Mouse (Mus musculus) adrenal gland, postnatal 25 days (tissue): Measurements from ENCODE around the gene Arhgef7. TPM values are rescaled to one million over a fixed set of nuclear protein-coding genes. Genes with fewer than 3 reads are reported as not detected.

Experiments used
- DNase-seq: peaks from one replicate; pipeline ENCODE4 v3.0.0; 2021; ENCODE audit warnings: mixed read lengths
- total RNA-seq: library from RNA; stranded (reverse); gene quantifications from 2 replicates; pipeline ENCODE4 v1.2.3, GENCODE M21; 2021

Arhgef7 gene
- total RNA-seq, 1 experiment from 2014 or later, result 56.5 TPM

DNA sequence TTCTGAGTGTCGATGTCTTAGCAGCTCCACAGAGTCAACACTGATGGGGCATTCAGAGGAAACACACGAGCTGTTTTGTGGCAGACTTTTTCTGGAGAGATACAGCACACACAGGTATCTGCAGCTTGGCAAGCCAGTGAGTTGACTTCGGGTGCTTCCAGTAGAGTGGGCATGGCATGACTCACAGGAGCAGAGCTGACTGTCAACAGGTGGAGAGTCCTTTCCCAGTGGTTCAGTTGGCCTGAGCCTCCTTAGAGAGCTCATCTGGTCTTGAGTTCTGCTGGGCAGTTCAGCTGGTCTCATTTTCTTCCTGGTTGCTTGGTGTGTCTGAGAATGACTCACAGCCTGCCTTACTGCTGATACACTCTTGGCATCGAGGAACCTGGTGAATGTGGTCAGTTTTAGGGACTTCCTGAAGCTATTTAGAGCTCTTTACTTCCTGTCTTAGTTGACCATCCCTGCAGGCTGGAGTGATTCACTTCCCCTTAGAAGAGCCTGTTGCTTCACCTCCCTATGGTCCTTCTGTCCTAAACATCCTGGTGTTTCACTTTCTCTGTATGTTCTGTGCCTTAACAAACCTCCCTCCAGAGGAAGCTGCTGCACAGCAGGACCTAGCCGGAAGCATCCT, 39.8 kb downstream of the Arhgef7 start:
- DNase-seq, result no peak

DNA sequence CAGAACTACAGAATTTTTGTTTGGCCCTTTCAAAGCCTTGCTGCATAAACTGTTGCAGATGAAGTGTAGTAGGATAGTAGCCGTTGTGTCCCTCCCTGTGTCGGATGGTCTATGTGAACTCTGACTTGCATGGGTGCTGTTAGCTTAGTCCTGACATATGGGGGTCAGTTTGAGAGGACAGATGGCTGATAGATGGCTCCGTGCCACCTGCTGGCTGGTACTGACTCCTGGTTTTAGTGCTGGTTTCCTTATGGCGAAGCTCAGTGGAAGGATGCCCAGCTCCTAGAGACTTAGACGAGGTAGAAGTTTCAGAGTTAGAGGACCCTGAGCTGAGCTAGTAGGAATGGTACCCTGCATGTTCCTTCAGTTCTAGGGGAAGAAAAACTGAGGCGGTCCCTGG, 42.5 kb downstream of the Arhgef7 start:
- DNase-seq, result no peak

DNA sequence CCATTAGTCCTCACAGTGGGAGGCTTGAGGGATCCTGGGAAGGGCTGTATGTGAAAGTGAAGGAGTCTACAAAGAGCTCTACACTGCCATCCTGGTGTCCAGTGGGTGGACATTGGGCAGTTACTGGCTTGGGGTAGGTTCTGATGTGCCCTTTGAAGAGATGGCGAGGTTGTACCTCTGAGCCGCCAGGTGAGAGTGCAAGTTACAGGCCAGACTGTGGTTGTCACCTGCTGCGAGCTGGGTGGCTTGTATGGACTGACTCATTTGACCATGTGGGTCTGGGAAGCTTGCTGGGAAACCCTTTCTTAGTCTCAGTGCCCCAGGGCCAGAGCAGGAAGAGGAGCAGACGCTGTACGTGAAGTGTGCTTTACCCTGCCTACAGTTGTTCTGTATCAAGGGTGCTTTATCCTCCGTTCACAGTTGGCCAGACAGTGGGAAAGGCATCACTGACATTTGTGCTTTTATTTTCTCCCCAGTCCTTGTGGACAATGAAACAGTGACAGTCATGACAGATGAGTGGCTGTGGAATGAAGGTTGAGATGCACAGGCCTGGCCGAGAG, 43.1 kb downstream of the Arhgef7 start:
- no peak for DNase-seq

DNA sequence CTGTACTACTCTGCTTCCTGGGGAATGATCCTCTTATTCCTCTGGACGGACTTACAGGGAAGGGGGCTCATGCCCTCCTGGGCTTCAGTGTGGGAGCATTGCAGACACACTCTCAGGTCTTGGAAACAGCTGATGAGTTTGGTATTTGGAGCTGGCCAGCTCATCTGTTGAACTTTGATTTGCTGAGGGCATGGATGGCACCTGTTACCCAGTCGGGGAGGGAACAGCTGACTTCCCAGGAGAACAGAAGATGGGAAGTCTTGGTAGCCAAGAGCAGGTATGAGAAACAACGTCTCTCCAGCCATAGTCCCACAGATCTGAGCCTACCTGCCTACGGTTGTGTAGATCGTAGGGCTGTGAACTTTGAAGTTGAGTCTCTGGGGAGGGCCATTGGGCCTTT, 44.1 kb downstream of the Arhgef7 start:
- DNase-seq, result no peak

DNA sequence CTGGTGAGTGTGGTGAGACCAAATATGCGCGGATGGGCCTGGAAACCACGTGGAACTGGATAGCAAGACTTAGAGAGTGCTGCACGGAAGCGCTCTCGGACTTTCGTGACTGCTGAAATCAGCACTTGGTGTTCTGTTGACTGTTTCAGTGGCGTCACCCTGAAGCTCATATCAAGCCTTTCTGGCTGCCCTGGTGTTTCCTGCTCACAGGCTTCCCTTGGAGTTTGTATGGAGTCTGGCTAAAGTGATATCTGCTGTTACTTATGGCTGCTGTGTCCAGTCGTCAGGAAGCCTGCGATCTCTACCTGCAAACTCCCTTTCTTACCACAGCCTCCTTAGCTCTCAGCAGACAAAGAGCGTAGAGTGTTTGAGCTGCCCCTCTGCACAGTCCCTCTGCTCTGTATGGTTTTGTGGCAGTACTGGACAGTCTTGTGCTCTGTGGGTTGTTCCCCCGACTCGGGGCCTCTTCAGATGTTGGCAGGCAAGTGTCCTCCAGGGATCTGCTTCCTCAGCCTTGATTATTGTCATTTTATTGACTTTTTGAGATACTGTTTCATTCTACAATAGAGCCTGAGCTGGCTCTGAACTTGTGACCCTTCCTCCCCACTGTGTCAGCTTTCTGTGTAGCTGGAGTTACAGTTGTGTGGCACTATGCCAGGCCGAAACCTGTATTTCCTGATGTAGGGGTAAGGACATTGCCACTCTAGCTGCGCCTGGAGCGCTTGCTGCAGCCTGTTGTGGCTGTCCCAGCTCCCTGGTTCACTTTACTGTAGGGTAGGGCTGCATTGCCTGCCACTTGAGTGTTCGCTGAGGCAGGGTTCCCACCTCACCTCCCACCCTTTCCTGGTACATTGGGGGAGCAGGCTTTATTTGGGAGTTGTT, 46.9 kb downstream of the Arhgef7 start:
- no peak for DNase-seq

DNA sequence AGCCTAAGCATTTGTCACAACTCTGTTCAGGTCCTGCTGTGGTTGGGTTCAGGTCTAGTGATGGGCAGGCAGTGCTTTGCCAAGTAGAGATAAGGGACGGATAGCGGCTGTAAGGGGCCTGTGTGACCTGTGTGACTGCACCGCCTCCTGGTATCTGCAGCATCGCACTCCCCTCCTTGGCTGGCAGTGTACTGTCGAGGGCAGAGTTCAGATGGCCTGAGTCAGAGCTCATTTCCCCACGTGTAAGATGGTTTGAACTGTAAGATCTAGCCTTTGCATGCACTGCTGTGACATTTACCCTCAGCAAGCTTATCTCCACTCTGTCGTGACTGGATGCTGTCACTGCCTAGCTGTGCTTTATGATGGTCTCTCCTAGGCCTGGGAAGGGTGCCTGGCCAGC, 48.4 kb downstream of the Arhgef7 start:
- peak; percentile 31 for DNase-seq

DNA sequence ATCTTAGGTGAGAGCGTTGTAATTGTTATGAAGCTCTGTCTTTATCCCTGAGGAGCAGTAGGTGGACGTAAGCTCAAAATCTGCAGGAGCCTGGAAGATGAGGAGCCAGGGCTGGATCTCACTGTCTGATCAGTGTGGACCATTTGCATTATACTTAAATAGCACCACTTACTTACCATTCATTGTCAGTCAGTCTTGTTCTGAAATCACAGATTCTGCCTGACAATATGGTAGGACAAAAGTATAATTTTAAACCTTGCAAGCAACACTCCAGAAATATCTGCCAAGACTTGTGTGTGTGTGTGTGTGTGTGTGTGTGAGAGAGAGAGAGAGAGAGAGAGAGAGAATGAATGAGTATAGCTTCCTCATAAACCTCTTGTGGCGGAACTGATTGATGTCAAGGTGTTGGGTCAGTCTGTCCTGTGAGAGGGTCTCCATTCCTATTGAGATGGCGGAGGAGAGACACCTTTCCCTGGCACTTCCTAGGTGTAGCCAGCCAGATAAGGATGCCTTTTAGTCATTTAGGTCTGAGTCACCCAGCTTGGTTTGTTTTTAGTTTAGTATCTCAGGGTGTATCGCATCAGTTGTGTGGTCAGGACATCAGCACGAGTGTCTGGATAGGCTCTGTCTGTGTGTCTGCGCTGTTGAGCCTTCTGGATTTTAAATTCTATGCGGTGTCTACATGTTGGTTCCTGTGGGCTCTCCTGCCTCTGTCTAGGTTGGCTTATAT, 49.1 kb downstream of the Arhgef7 start:
- DNase-seq, result no peak

DNA sequence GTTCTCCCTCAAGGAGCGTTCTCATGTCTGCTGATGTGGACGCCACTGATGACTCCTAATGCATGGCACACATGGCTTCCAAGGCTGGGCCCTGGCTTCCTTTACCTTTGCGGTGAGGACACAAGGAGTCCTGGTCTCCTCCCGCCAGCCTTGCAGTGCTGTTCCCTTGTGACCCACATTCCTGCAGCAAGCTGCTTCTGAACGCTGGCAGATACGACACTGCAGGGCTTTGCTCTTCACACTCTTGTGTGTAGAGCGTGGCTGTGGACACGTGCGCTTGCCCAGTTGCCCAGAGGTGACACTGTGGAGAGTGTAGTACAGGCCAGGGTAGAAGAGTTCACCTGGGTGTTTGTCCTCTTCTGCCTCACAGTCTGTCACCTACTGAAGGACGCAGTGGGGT, 49.7 kb downstream of the Arhgef7 start:
- no peak for DNase-seq

DNA sequence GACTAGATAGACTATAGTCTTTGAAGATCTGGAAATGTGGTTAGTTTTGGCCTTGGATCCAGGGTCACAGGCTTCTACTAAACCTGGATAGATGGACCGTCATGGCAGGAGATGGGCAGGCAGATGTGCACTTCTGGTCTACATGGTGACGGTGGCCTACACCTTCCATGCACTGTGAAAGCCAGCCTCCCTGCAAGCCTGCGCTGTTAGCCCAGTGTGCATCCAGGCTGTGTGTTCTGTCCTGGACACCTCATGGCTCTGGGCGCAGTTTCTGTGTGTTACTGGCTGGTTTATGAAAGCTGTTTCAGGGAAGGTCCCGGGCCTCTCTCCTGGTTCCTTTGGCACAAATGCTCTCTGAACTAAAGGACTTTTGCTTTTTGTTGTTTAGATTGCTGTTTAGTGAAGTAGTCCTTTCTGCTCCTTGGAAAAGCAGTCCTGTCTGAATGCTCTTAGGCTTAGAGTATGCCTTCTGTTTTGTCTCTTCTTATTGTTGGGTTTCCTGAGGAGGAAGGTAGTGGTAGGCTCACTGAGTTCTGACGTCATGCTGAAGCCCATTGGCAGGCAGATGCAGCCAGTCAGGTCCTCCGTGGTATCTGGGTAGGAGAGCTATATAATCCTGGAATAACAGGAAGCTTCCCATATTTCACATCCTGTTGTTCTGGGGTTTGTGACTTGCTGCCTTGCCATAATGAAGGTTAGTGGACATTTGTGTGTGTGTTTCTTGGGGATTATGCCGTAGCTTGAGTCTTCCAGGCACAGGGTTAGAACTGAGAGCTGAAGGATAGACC, 51.3 kb downstream of the Arhgef7 start:
- DNase-seq, result no peak

DNA sequence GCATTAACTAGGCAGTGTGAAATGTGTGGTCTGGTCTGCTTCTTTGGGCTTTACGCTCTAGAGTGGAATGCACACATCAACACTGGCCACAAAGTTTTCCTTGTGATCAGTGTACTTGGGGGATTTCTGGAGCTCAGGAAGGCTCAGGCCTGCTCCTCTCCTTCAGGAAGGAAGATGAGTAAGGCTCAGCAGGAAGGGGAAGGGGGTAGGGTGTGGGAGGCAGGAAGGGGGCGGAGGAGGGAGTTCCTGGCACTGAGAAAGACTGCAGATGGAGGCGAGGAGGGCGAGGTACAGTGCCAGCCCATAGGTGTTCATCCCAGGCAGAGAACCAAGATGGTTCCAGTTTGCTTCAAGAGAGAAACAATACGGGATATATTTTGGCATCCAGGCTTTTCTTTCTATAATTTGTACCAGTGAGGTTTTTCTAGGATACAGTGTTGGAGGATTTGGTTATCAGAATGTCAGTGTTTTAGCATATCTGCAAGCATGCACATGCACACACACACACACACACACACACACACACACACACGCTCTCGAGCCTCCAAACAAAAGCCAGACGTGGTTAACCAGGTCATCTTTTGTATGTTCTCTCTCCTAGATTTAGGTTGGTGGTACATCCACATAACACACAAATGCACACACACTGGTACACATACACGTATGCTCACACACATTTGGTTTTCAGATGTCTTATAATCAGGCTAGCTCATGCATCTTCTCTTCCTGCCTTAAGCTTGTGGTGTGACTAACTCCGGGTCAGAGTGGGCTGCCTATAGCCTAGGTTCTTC, 52.5 kb downstream of the Arhgef7 start:
- DNase-seq, result no peak

DNA sequence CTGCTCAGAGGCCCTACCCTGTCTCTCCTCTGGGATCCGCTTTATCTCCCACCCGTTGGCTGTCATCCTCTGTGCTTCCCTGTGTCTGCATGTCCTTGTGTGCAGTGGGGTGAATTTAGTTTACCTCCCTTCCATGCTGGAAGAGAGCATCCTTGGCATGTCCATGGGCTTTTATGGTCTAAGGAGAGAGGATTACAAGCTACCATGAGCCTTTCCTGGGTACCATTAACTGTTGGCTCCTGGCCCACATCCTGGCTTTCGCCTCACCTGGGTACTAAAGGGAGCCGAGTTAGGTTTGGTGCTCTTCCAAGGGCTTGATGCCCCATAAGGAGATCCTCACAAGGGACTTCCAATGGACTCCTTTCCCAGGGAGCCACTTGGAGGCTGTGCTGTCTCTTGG, 53.1 kb downstream of the Arhgef7 start:
- no peak for DNase-seq

DNA sequence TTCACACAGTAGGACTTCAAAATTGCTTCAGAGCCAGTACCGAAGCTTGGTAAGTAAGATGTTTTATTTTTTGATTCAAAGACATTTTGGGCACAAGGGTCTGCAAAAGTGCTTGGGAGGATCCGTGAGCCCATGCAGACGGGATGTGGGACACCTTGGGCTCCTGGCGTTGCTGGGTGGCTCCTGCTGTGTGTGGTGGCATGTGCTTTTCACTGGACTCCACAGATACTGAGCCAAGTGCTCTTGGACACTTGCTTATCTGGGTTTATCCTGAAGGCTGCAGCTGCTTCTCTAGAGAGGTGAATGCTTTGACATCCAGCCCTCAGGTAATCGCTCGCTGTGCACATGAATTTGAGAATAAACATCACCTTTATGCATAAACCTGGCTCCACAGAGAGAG, 55.1 kb downstream of the Arhgef7 start:
- no peak for DNase-seq

DNA sequence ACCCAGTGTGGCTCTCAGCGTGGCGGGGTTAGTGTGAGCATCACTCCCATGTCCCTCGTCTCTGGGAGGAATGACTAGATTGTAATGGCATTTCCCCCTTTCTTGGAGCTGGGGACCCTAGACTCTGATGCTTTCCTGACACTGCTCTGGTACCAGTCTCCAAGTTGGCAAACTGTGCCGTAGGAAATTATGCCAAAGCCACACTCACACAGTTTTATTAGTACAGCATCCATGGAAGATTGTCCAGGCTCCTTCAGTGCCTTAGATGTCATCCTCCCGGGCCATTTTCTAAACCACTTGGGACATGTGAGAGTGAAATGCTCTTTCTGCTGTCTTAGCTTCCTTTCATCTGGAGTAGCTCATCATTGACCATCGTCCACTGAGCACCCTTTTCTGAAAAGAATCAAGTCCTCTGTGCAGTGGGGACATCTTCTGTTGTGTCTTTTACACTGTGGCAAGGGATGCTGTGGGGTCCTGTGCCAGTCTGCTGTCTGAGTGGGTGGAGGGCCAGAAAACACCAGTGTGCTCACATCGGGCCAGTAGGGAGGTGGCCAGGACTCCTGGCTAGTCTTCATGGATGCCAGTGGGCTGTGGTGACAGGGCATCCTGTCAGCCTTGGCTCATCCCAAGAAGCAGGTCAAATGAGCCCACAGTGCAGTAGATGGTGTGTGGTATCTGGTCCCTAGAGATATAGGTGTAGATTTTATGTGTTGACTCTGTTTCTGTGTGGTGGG, 56.5 kb downstream of the Arhgef7 start:
- no peak for DNase-seq

DNA sequence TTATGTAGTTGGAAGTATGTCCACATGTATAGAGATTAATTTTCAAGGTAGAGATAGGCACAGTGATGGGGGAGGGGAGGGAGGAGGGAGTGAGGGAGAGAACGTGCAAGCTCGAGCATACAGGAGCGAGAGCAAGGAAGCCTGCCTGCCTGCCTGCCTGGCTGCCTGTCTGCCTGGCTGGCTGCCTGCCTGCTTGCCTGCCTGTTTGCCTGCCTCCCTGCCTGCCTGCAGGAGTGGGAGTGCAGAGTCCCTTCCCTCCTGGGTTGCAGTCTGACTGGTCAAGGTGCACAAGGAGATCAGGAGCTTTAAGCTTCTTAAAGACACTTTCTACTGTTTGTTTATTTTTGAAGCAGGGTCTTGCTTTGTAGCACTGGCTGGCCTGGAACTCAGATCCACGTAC, 57.6 kb downstream of the Arhgef7 start:
- no peak for DNase-seq

DNA sequence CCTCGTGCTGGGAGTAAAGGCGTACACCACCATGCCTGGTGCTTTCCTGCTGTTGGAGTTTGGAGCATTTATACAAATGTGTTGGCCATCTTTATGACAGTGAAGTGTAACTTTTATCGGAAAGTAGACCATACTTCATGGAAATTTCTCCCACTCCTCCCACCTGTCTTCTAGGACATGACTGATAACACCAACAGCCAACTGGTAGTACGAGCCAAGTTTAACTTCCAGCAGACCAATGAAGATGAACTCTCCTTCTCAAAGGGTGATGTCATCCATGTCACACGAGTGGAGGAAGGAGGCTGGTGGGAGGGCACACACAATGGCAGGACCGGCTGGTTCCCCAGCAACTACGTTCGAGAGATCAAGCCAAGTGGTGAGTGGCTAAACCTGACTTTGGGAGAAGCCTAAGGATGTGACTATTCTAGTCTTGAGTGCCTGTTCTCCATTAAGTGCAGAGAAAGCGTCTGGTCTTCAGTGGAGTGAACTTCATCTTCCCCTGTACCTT, 58.1 kb downstream of the Arhgef7 start:
- no peak for DNase-seq

DNA sequence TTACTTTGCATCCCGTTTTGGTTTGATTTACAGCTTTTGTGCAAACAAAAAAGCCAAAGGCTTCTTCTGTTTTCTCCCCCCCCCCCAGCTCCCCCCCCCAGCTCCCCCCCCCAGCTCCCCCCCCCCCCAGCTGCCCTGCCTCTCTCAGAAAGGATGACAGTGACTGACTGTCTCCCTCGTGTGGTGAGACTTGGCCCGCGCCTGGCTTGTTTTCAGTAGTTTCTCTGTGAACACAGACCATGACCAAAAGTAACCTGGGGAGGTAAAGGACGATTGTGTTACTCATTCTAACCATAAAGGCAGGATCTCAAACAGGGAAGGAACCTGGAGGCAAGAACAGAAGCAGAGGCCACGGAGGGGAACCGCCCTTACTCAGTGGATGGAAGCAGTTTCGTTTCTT, 60.7 kb downstream of the Arhgef7 start:
- DNase-seq, result peak; percentile 69

DNA sequence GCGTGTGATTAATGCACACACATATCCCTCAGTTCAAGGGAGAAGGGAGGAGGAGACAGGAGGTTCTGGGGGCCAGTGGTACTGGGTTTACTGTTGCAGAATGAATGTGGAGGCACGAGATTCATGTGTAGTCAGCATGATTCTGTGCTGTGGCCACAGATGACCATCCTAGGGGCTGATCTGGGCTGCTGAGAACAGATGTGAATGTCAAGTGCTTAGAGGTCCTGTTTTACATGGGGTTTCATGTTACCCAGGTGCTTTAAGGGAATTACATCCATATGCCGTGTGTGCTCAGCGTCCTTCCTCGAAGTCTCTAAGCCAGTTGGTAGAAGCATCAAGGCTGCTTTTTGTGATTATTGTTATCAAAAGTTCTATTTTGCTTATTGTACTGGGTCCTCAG, 61.6 kb downstream of the Arhgef7 start:
- no peak for DNase-seq

DNA sequence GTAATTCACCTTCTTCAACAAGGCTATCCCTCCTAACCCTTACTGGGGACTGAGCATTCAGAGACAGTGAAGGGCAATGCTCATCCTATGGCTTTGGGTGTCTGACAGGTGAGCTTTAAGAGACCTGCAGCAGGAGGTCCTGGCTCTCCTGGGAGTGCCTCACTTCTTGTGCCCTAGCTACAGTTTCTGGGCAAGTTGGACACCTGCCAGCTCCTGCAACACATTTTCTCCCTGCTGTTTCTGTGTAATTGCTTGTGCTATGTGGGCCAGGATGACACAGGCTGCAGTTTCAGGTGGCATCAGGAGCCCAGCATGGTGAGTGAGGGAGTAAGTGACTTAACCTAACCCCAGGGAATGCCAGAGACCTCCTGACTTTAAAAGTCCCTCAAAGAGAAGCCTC, 67.4 kb downstream of the Arhgef7 start:
- no peak for DNase-seq

DNA sequence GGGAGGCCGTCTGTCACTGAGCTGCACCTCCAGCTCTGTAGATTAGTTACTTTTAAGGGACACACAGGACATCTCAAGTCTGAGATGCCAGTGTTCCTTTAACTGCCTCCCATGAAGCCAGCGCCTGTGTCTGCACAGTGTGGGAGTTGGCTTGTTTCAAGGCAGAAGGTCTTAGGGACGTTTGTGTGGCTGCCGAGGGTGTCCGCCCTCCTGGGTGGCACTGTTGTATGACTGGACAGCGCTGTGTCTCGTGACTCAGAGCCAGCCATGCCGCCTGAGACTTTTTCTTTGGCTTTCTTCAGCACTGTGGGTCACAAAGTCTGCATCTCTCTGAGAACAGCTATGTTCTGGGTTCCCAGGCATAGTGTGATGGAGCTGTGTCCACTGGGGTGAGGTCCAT, 69.6 kb downstream of the Arhgef7 start:
- no peak for DNase-seq

DNA sequence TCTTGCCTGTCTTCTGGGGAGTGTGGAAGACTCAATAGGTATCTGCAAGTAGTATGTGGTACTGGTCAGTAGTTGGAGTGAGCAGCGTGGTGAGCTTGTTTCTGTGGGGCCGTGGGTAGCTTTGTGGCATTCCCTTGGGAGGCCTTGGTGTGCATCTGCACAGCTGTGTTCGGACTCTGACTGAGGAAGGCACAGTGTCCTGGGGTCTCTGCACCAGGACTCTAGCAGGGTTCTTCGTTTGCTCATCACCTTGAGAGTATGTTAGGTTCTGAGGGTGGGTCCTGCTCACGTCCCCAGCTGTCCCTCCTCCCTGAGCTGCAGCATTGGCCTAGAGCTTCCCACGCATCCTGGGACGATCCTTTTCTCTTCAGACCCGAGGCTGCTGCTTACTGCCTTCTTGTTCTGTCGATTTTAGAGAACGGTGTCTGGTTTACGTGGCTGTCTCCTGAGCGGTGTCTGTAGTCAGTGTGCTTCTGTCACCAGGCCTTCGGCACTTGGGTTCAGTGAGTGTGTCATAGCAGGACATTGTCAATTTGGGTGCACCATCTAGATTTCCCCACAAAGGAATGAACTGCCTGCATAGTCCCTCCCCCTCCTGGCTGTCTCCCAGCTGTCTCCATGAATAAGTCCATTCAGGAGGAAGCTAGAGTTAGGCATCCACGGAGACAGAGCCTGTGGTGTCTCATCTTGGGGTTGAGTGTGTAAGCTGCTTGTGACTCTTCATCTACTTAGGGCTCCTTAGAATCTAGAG, 70.4 kb downstream of the Arhgef7 start:
- no peak for DNase-seq
